Mouse (Mus musculus) midbrain, embryonic 11.5 days (tissue): ENCODE measurements around the gene Hcfc1r1. TPM values are rescaled to one million over a fixed set of nuclear protein-coding genes. Genes with fewer than 3 reads are reported as not detected.

Experiments
- ATAC-seq: fragments of 200-750 bp; cut with Nextera tagmentation; 2 replicates; pipeline ENCODE4 v1.8.0; 2017; ENCODE audit warnings: moderate TSS enrichment, moderate library complexity; ENCODE audit not compliant: low FRiP score
- DNase-seq: peaks from one replicate; pipeline ENCODE4 v3.0.0; 2015; ENCODE audit warnings: low spot score; ENCODE audit errors: missing footprints
- H3K27ac ChIP-seq: fragments of 300-500 bp; sonication (generic); 2 replicates; pipeline ENCODE4 v1.5.1; 2014; ENCODE audit warnings: low read depth, low read length
- H3K27me3 ChIP-seq: fragments of 300-500 bp; sonication (generic); 2 replicates; pipeline ENCODE4 v1.6.1; 2014; ENCODE audit warnings: mild to moderate bottlenecking, low read length, moderate library complexity, mixed read lengths; ENCODE audit not compliant: control insufficient read depth, insufficient read depth
- H3K36me3 ChIP-seq: fragments of 300-500 bp; sonication (generic); 2 replicates; pipeline ENCODE4 v1.6.1; 2014; ENCODE audit warnings: mild to moderate bottlenecking, low read length, moderate library complexity, mixed read lengths; ENCODE audit not compliant: control insufficient read depth, insufficient read depth
- H3K4me1 ChIP-seq: fragments of 300-500 bp; sonication (generic); 2 replicates; pipeline ENCODE4 v1.6.1; 2014; ENCODE audit warnings: low read length; ENCODE audit not compliant: control insufficient read depth, insufficient read depth
- H3K4me2 ChIP-seq: fragments of 300-500 bp; sonication (generic); 2 replicates; pipeline ENCODE4 v1.6.1; 2014; ENCODE audit warnings: mild to moderate bottlenecking, moderate library complexity
- H3K4me3 ChIP-seq: fragments of 300-500 bp; sonication (generic); 2 replicates; pipeline ENCODE4 v1.5.1; 2014; ENCODE audit warnings: low read depth, low read length
- H3K9ac ChIP-seq: fragments of 300-500 bp; sonication (generic); 2 replicates; pipeline ENCODE4 v1.6.1; 2014; ENCODE audit warnings: low read length
- H3K9me3 ChIP-seq: fragments of 300-500 bp; sonication (generic); 2 replicates; pipeline ENCODE4 v1.6.1; 2016; ENCODE audit warnings: low read length; ENCODE audit not compliant: control insufficient read depth
- WGBS: fragments of 180-500 bp; shearing (Covaris S2); extraction: QIAGEN DNeasy Blood & Tissue Kit; methylation state at CpG from one replicate; pipeline ENCODE4 v1.1.7; 2014; 5-methylcytosine and 5-hydroxymethylcytosine counted together
- polyA plus RNA-seq: library from polyadenylated mRNA; unstranded; fragments of >200 nt; fragmentation: Nextera tagmentation; extraction: Ambion mirVana; gene quantifications from 2 replicates; pipeline ENCODE4 v1.2.1, GENCODE M21; 2014

The Hcfc1r1 gene
- polyA plus RNA-seq, 1 experiment from 2014 or later = 40.6 TPM

DNA sequence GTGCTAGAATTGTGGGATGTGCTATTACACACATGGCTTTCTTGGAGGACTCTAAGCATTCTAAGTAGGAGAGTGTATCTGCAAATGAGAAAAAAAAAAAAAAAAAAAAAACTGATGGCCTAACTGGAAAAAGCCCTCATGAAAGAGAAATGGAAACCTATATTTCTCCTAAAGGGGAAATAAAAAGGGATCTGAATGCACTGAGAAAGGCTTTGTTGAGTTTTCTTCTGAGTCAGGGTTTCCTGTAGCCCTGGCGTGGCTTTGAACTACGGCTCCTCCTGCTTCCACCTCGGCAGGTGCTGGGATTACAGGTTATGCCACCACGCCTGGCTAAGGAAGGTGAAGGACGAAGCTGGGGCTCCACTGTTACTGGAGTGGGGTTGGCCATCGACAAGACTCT is 19.4 kb upstream of the Hcfc1r1 start:
- Histone ChIP-seq H3K36me3 (no peaks in the 10 kb centered on the region), H3K4me2 (no peak overlapping the region), H3K4me1 (no peaks in the 10 kb centered on the region), H3K9me3 (no peaks in the 10 kb centered on the region), H3K9ac (no peak overlapping the region), H3K27me3 (no peaks in the 10 kb centered on the region; the same call in 1 of the 2 replicates), H3K27ac (no peak overlapping the region), H3K4me3 (no peak overlapping the region)
- no peak for ATAC-seq
- WGBS = 68% methylated on average over 6 of the region's 6 CpGs
- no peak for DNase-seq

DNA sequence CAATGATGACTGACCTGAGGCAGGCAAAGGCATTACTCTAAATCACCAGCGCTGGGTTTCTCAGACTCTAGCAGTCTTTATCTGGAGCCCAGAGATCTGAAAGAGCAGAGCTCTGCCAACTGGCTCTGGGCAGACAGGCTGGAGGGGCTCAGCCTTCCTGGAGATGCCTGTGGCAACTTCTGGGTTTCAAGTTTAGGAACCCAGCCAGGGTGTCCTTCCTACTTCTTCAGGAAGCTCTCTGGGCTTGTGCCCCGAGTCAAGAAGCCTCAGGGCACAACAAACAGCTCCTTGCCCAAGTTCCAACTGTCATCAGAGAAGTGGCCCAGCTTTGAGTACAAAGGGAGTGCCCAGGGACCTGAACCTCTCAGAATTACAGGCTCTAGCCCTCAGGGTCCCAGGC is 19.0 kb upstream of the Hcfc1r1 start:
- 67% methylated on average over 2 of the region's 2 CpGs for WGBS
- no peak overlapping the region for H3K9ac ChIP-seq

DNA sequence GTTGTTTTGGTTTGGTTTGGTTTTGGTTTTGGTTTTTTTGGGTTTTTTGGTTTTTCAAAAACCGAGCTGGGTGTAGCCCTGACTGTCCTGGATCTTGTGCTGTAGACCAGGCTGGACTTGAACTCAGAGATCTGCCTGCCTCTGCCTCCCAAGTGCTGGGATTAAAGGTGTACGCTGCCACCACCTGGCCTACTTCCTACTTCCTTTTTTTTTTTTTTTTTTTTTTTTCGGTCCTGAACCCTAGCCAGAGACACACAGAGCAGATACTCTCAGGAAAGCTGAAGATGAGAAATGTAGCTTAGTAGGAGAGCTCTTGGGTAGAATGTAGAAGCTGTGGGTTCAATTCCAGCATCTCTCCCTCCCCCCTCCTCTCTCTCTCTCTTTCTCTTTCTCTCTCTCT is 14.9 kb upstream of the Hcfc1r1 start:
- H3K9me3 ChIP-seq = no peaks in the 10 kb centered on the region
- H3K4me2 ChIP-seq = no peak overlapping the region
- no peak for DNase-seq
- H3K27ac ChIP-seq = no peak overlapping the region
- 90% methylated on average over 3 of the region's 3 CpGs for WGBS
- no peaks in the 10 kb centered on the region for H3K4me1 ChIP-seq
- peaks cover 24% of the 10 kb centered on the region for H3K27me3 ChIP-seq
- no peak for ATAC-seq
- no peak overlapping the region for H3K4me3 ChIP-seq
- H3K9ac ChIP-seq = no peak overlapping the region
- no peaks in the 10 kb centered on the region for H3K36me3 ChIP-seq

More for the DNA sequence above, 19.0 kb upstream of the Hcfc1r1 start:
- Histone ChIP-seq H3K4me2 (no peak overlapping the region), H3K27me3 (no peaks in the 10 kb centered on the region; the same call in 1 of the 2 replicates), H3K9me3 (no peaks in the 10 kb centered on the region), H3K27ac (no peak overlapping the region), H3K4me3 (no peak overlapping the region), H3K36me3 (no peaks in the 10 kb centered on the region), H3K4me1 (no peaks in the 10 kb centered on the region)
- DNase-seq (no peak), ATAC-seq (no peak)

DNA sequence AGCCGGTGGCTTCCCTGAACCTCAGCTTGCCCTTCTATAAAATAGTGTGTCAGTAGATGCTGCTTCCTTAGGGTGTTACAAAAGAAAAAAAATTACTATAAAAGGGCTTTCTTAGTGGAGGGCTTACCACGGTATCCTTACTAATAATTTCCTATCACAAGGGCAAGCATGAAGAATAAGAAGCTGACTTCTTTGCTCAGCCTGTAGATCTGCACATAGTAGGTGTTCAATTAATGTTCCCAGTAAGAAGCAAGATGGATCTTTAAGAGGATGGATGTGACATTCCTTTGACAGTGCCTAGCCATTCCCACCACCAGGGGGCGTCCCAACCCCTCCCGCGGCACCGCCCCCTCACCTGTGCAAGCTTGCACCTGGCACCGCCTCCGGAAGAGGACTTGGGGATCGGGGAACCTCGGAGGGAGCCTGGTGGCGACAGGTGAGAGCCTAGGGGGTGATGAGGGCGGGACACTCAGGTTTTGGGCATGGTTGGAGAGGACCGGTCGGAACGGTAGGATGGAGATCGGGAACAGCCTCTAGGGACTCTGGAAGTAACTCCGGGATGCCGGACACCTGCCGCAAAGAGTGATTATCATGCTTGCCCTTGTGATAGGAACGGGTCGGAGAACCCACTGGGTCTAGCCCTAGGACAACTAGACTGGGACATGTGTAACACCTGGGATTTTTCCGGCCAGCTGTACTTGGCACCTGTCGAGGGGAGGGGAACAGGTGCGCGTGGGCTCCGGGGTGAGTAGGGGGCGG is 13.1 kb upstream of the Hcfc1r1 start, which contains the start of gene Bicdl2:
Gene Bicdl2 (plus strand): TSS at position 390 of the 759 bp plus-strand sequence.
- Histone ChIP-seq H3K4me2 (no peak within 1 kb of the TSS), H3K9ac (no peak within 1 kb of the TSS), H3K36me3 (no peaks in the 10 kb centered on the region), H3K9me3 (no peaks in the 10 kb centered on the region), H3K27ac (no peak within 1 kb of the TSS), H3K27me3 (peaks cover 24% of the 10 kb centered on the region), H3K4me3 (no peak within 1 kb of the TSS), H3K4me1 (no peaks in the 10 kb centered on the region)
- 8% methylated on average over 27 of the region's 27 CpGs for WGBS
- DNase-seq = no peak
- no peak for ATAC-seq

DNA sequence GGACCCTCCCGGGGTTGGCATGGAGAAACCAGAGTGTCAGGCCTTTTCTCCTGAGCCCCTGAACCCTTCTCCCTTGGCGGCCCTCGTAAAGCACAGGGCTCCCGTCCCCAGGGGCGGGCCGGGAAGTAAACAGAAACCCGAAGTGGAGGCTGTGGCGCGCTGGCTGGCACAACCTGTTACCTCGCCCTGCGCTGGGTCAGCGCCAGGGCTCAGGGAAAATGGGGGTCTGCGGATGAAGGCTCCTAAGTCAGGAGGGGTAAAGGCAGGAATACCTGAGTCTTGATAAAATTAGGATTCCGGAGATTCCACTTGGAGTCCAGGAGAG is 12.6 kb upstream of the Hcfc1r1 start:
- no peak for ATAC-seq
- no peaks in the 10 kb centered on the region for H3K36me3 ChIP-seq
- H3K9me3 ChIP-seq = no peaks in the 10 kb centered on the region
- DNase-seq = no peak
- no peak overlapping the region for H3K4me3 ChIP-seq
- 6% methylated on average over 14 of the region's 14 CpGs for WGBS
- peaks cover 24% of the 10 kb centered on the region for H3K27me3 ChIP-seq
- H3K4me2 ChIP-seq = no peak overlapping the region
- no peaks in the 10 kb centered on the region for H3K4me1 ChIP-seq
- no peak overlapping the region for H3K9ac ChIP-seq
- H3K27ac ChIP-seq = no peak overlapping the region

DNA sequence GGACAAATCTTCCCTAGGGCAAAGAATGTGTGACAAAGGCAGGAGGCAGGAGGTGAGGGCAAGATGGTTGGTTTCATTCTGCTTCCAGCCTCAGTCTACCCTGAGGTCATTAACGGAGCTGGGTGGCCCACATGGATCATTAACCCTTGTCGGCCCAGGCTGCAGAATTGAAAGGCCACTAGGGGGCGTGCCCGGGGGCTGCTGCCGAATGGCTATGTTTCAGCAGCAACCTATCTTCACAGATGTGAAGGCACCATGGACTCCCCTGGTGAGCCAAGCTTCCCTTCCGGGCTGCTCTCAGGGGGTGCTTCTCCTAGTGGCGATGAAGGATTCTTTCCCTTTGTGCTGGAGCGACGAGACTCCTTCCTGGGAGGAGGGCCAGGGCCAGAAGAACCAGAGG is 11.9 kb upstream of the Hcfc1r1 start:
- no peaks in the 10 kb centered on the region for H3K4me1 ChIP-seq
- H3K9me3 ChIP-seq = no peaks in the 10 kb centered on the region
- H3K4me3 ChIP-seq = no peak overlapping the region
- H3K4me2 ChIP-seq = no peak overlapping the region
- H3K27me3 ChIP-seq = peaks cover 24% of the 10 kb centered on the region
- WGBS = 2% methylated on average over 9 of the region's 9 CpGs
- DNase-seq (peak; percentile 87), ATAC-seq (no peak)
- H3K27ac ChIP-seq = no peak overlapping the region
- no peak overlapping the region for H3K9ac ChIP-seq
- H3K36me3 ChIP-seq = no peaks in the 10 kb centered on the region

DNA sequence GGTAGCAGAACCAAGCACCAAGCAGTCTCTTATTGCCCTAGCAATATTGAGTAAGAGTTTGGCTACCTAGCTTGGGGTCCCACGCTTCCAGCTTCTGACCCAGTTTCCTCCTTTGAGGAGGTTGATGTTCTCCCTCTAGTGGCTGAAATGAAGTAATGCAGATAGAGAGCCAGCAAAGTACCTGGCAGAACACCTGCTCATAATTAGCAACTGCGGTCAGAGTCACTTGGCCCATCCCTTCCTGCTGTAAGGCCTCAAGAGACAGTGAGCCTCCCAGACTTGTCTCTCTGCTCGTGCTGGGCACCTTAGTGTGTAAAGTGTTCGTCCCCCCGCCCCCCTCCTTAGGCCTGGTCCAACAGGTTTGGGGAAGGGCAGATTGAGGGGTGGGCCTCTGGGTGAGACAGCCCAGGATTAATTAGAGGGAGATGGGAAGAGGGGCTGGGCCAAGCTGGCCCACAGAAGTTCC is 8.8 kb upstream of the Hcfc1r1 start:
- H3K36me3 ChIP-seq = no peaks in the 10 kb centered on the region; the same call in 1 of the 2 replicates
- H3K4me3 ChIP-seq = no peak overlapping the region
- DNase-seq (peak; percentile 85), ATAC-seq (peak; percentile 45)
- H3K4me1 ChIP-seq = no peaks in the 10 kb centered on the region
- H3K27me3 ChIP-seq = peaks cover 23% of the 10 kb centered on the region
- no peaks in the 10 kb centered on the region for H3K9me3 ChIP-seq
- no peak overlapping the region for H3K4me2 ChIP-seq
- no peak overlapping the region for H3K27ac ChIP-seq
- WGBS = 18% methylated on average over 5 of the region's 5 CpGs
- no peak overlapping the region for H3K9ac ChIP-seq

DNA sequence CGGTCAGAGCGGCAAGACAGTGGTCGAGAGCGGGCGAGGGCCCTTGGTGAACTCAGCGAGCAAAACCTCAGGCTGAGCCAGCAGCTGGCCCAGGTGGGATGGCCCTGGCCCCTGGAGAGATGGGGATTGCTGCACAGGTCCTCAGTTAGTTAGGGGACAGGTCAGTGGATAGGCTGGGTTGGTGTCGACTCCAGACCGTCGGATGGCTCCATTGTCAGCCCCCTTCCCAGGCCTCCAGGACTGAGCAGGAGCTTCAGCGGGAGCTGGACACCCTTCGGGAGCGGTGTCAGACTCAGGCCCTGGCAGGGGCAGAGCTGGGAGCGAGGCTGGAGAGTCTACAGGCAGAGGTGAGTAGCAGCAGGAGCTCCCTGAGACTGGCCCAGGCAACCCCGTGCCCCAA is 7.9 kb upstream of the Hcfc1r1 start:
- Histone ChIP-seq H3K4me3 (no peak overlapping the region), H3K9ac (no peak overlapping the region), H3K9me3 (no peaks in the 10 kb centered on the region), H3K27me3 (peaks cover 14% of the 10 kb centered on the region), H3K4me1 (no peaks in the 10 kb centered on the region), H3K4me2 (no peak overlapping the region), H3K27ac (no peak overlapping the region), H3K36me3 (no peaks in the 10 kb centered on the region; the same call in 1 of the 2 replicates)
- DNase-seq (no peak), ATAC-seq (no peak)
- WGBS = 78% methylated on average over 14 of the region's 14 CpGs

DNA sequence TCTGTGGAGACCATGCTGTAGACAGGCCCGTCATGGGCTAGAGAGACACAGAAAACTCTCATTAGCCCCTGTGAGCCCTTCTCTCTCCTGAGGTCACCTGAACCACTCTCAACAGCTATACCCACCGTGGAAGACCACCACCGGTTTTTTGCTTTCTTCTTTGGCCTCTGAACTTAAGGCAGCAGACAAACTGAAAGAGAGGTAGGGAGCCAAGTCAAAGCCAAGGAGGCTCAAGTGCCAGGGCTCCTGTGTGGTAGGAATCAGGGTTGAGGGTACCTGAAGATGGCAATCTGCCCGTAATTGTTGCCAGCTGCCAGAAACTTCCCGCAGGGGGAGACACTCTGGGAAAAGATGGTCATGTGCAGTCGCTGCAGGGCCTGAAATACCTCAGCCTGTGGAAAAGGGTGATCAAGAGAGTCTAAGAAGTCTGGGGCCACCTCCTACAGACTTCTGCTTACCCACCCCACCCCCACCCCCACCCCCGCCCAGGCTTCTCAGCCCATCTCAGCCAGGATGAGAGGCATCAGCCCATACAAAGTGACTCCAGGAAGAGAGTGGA is 2.8 kb upstream of the Hcfc1r1 start:
- no peak overlapping the region for H3K4me3 ChIP-seq
- WGBS = 89% methylated on average over 7 of the region's 7 CpGs
- no peak for ATAC-seq

More for the DNA sequence above, 2.8 kb upstream of the Hcfc1r1 start:
- Histone ChIP-seq H3K27me3 (peaks cover 9% of the 10 kb centered on the region), H3K36me3 (no peaks in the 10 kb centered on the region; the same call in 1 of the 2 replicates), H3K9ac (no peak overlapping the region), H3K4me2 (no peak overlapping the region), H3K27ac (no peak overlapping the region), H3K9me3 (no peaks in the 10 kb centered on the region), H3K4me1 (peaks cover 8% of the 10 kb centered on the region)
- no peak for DNase-seq
